Mouse (Mus musculus): ENCODE data around the gene Sox1.

Gene Sox1

GRCm38 (mm10) chr8:12430900-12431737 is 36.0 kb downstream of the Sox1 start:
- POLR2A ChIA-PET: interaction anchor here (0.5 to 5.3 kb wide), 28 partner anchors 8 to 796 kb away, joined by 3 to 45 read pairs (median 3); partner anchors contain the start of genes Ankrd10 (in 1 of the 4), Sox1 (in 1 of the 4) and Tubgcp3 (in 1 of the 4)
- CTCF ChIA-PET: interaction anchor here (0.6 to 2.8 kb wide), 9 partner anchors 11 to 427 kb away, joined by 3 to 9 read pairs (median 4); no protein-coding TSS in a partner anchor

- ChIA-PET POLR2A (interaction anchor here (0.6 to 5.3 kb wide), 22 partner anchors 7 to 797 kb away, joined by 3 to 45 read pairs (median 3); partner anchors contain the start of genes Ankrd10 (in 1 of the 4), Sox1 (in 1 of the 4) and Tubgcp3 (in 1 of the 4)), CTCF (interaction anchor here in 3 of 4 experiments (0.6 to 2.8 kb wide), 7 partner anchors 11 to 131 kb away, joined by 3 to 9 read pairs (median 4); no protein-coding TSS in a partner anchor)
Observed at GRCm38 (mm10) chr8:12431738-12432055, 36.6 kb downstream of the Sox1 start.

- POLR2A ChIA-PET: interaction anchor here in 3 of 4 experiments (0.9 to 2.2 kb wide), 9 partner anchors 12 to 797 kb away, joined by 3 to 11 read pairs (median 3); partner anchors contain the start of genes Ankrd10 (in 1 of the 3), Sox1 (in 1 of the 3) and Tubgcp3 (in 1 of the 3)
- CTCF ChIA-PET: interaction anchor here in 2 of 4 experiments (1.5 to 2.8 kb wide), 2 partner anchors 129 kb away, joined by 4 to 9 read pairs; no protein-coding TSS in a partner anchor
Observed at GRCm38 (mm10) chr8:12432546-12432945, 37.5 kb downstream of the Sox1 start.

GRCm38 (mm10) chr8:12434771-12435170 is 39.7 kb downstream of the Sox1 start:
- ChIA-PET CTCF (no interaction called here), POLR2A (interaction anchor here in 2 of 4 experiments (0.8 to 1.2 kb wide), 2 partner anchors 11 kb away, joined by 3 to 4 read pairs; no protein-coding TSS in a partner anchor)

GRCm38 (mm10) chr8:12438021-12438420 is 42.9 kb downstream of the Sox1 start:
- ChIA-PET CTCF (interaction anchor here in 3 of 4 experiments (0.6 to 1.4 kb wide), 4 partner anchors 47 to 495 kb away, joined by 3 to 6 read pairs (median 4); no protein-coding TSS in a partner anchor), POLR2A (interaction anchor here (0.7 to 3.1 kb wide), 34 partner anchors 8 to 880 kb away, joined by 3 to 45 read pairs (median 6); partner anchors contain the start of gene Sox1 (in 1 of the 4))

- POLR2A ChIA-PET: interaction anchor here (0.7 to 3.1 kb wide), 69 partner anchors 9 to 803 kb away, joined by 3 to 45 read pairs (median 4); partner anchors contain the start of gene Sox1 (in 3 of the 4)
- CTCF ChIA-PET: interaction anchor here (0.5 to 1.9 kb wide), 9 partner anchors 19 to 496 kb away, joined by 3 to 6 read pairs (median 3); no protein-coding TSS in a partner anchor
Observed at GRCm38 (mm10) chr8:12439044-12439443, 43.9 kb downstream of the Sox1 start.

GRCm38 (mm10) chr8:12439846-12440245 is 44.8 kb downstream of the Sox1 start:
- CTCF ChIA-PET: interaction anchor here in 2 of 4 experiments (0.7 to 1.9 kb wide), 2 partner anchors 45 to 121 kb away, joined by 5 read pairs; no protein-coding TSS in a partner anchor

GRCm38 (mm10) chr8:12440997-12441396 is 45.9 kb downstream of the Sox1 start:
- ChIA-PET CTCF (no interaction called here), POLR2A (interaction anchor here in 2 of 4 experiments (0.6 to 3.0 kb wide), 6 partner anchors 11 to 1550 kb away, joined by 3 to 17 read pairs (median 4); no protein-coding TSS in a partner anchor)

More at GRCm38 (mm10) chr8:12439846-12440245, 44.8 kb downstream of the Sox1 start:
- POLR2A ChIA-PET: interaction anchor here (0.7 to 3.1 kb wide), 29 partner anchors 9 to 140 kb away, joined by 3 to 45 read pairs (median 5); no protein-coding TSS in a partner anchor

- CTCF ChIA-PET: interaction anchor here in 1 of 4 experiments (1.2 kb wide), 1 partner anchor 366 kb away, joined by 4 read pairs; no protein-coding TSS in a partner anchor
- POLR2A ChIA-PET: interaction anchor here (0.5 to 2.7 kb wide), 18 partner anchors 10 to 693 kb away, joined by 3 to 11 read pairs (median 4); no protein-coding TSS in a partner anchor
Observed at GRCm38 (mm10) chr8:12445258-12445657, 50.2 kb downstream of the Sox1 start.

GRCm38 (mm10) chr8:12445926-12446680 is 51.0 kb downstream of the Sox1 start:
- CTCF ChIA-PET: interaction anchor here in 3 of 4 experiments (0.7 to 1.2 kb wide), 3 partner anchors 13 to 365 kb away, joined by 3 to 18 read pairs (median 4); no protein-coding TSS in a partner anchor
- POLR2A ChIA-PET: interaction anchor here in 3 of 4 experiments (0.6 to 2.7 kb wide), 19 partner anchors 8 to 226 kb away, joined by 3 to 11 read pairs (median 4); partner anchors contain the start of gene Tubgcp3 (in 1 of the 3)

Data from embryonic stem cell, embryonic (primary cell).